11 mouse cellular contexts compared by ENCODE assay signal in the genomic region with DNA sequence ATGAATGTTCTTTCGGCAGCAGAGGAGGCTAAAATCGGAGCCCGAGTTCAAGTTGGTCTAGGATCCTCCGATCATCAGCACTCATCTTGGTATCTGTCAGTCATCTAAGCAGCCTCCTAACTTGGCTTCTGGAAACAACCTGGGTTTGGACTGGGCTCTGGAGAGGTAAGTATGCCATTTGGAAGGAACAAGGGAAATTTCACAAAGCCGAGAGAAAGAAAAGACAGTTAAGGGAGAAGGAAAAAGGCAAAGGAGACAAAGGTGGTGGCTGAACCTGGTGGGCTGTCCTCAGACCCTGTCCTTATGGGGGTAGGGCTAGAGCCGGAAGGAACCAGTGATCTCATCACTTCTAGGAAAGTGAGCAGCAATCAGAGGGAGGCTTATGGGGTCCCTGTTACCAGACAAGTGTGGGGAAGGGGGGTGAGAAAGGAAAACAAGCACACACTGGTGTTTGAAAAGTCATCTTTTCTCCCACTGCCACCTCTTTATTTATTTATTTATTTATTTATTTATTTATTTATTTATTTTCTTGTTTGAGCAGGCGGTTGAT.
DNase-seq lines count a peak whose midpoint lies in the region; ATAC-seq and TF ChIP-seq lines count a peak whose summit lies in the region.
"Had no signal": no experiment of that assay in that cellular context is flagged by ENCODE, and none has a peak within 500 bp of the region (broad histone marks: within the 10 kb centered on the region; RNA-seq: fewer than 3 reads in every experiment).

No protein-coding gene starts in this region.

- no peak for TF ChIP-seq CTCF in layer of hippocampus, adult 2 months (conservative IDR thresholded peaks at IDR 0.05)

- 0 out of 2 replicates have a peak overlapping the region, but pooled peaks have one; percentile 45 for H3K4me2 ChIP-seq in forebrain, embryonic 12.5 days
- peak overlapping the region; percentile 61 for H3K4me2 ChIP-seq in hindbrain, embryonic 15.5 days
- H3K4me2 ChIP-seq in neural tube, embryonic 11.5 days (ENCODE audit: low read depth), result no peak overlapping the region
- no peak overlapping the region for H3K4me2 ChIP-seq in intestine, embryonic 16.5 days (ENCODE audit: low read depth, low read length)

- no peak overlapping the region for H3K9ac ChIP-seq in forebrain, embryonic 12.5 days
- H3K9ac ChIP-seq in hindbrain, embryonic 15.5 days, result no peak overlapping the region
- peak overlapping the region; percentile 11; the same call in 1 of the 2 replicates for H3K9ac ChIP-seq in neural tube, embryonic 11.5 days (ENCODE audit: low read length)
- H3K9ac ChIP-seq in intestine, embryonic 16.5 days (ENCODE audit: low read depth, low read length), result no peak overlapping the region

- H3K36me3 ChIP-seq in forebrain, embryonic 12.5 days (replicated peaks), result peaks cover 6% of the 10 kb centered on the region; the same call in 1 of the 2 replicates
- H3K36me3 ChIP-seq in hindbrain, embryonic 15.5 days, result no peaks in the 10 kb centered on the region
- no peaks in the 10 kb centered on the region for H3K36me3 ChIP-seq in neural tube, embryonic 11.5 days (ENCODE audit: control insufficient read depth, insufficient read depth, low read length)
- no peaks in the 10 kb centered on the region for H3K36me3 ChIP-seq in intestine, embryonic 16.5 days (ENCODE audit: control insufficient read depth, insufficient read depth, low read length)

- peak overlapping the region; percentile 85 for H3K27ac ChIP-seq in layer of hippocampus, adult 2 months
- no peak overlapping the region for H3K27ac ChIP-seq in forebrain, embryonic 12.5 days
- H3K27ac ChIP-seq in hindbrain, embryonic 15.5 days (replicated peaks), result peak overlapping the region; percentile 66
- H3K27ac ChIP-seq in neural tube, embryonic 11.5 days (ENCODE audit: low read depth, low read length), result no peak overlapping the region
- H3K27ac ChIP-seq in intestine, embryonic 16.5 days (ENCODE audit: low read length), result no peak overlapping the region

- H3K4me3 ChIP-seq in layer of hippocampus, adult 2 months, result peak overlapping the region; percentile 53; the same call in 1 of the 2 replicates
- H3K4me3 ChIP-seq in forebrain, embryonic 12.5 days (replicated peaks), result no peak overlapping the region
- no peak overlapping the region; the same call in 1 of the 2 replicates for H3K4me3 ChIP-seq in hindbrain, embryonic 15.5 days
- no peak overlapping the region for H3K4me3 ChIP-seq in neural tube, embryonic 11.5 days (ENCODE audit: low read depth, low read length)
- H3K4me3 ChIP-seq in intestine, embryonic 16.5 days (ENCODE audit: low read length), result no peak overlapping the region
- H3K4me3 ChIP-seq: erythroblast, embryonic 14.5 days had no signal

- no peak for DNase-seq in layer of hippocampus, adult 2 months (ENCODE audit: low spot score in 2 of 2)
- DNase-seq in layer of hippocampus, adult 9-10 months (ENCODE audit: low spot score), result no peak
- no peak for DNase-seq in neural tube, embryonic 11.5 days (ENCODE audit: low spot score)
- no peak for DNase-seq in gastrocnemius, adult 8-10 months (ENCODE audit: low spot score in 2 of 2)
- no peak for DNase-seq in lung, postnatal 14 days
- DNase-seq: adrenal gland, adult 2 months; cerebellum, adult 11 months had no signal

- WGBS in forebrain, embryonic 12.5 days, result 39% methylated on average over 7 of the region's 7 CpGs
- 38% methylated on average over 7 of the region's 7 CpGs for WGBS in hindbrain, embryonic 15.5 days
- 39% methylated on average over 7 of the region's 7 CpGs for WGBS in neural tube, embryonic 11.5 days
- 47% methylated on average over 7 of the region's 7 CpGs for WGBS in intestine, embryonic 16.5 days

- H3K4me1 ChIP-seq in forebrain, embryonic 12.5 days, result peaks cover 44% of the 10 kb centered on the region
- peaks cover 41% of the 10 kb centered on the region for H3K4me1 ChIP-seq in hindbrain, embryonic 15.5 days (replicated peaks)
- H3K4me1 ChIP-seq in neural tube, embryonic 11.5 days (ENCODE audit: control insufficient read depth, insufficient read depth, low read length), result peaks cover 24% of the 10 kb centered on the region; the same call in 1 of the 2 replicates
- H3K4me1 ChIP-seq in intestine, embryonic 16.5 days (ENCODE audit: control insufficient read depth, insufficient read depth, low read length), result peaks cover 8% of the 10 kb centered on the region; the same call in 1 of the 2 replicates

- no peak for ATAC-seq in forebrain, embryonic 12.5 days (ENCODE audit: low FRiP score)
- ATAC-seq in hindbrain, embryonic 15.5 days (ENCODE audit: low FRiP score, low read depth), result no peak
- no peak for ATAC-seq in neural tube, embryonic 11.5 days (ENCODE audit: insufficient read depth, low FRiP score, low TSS enrichment)
- no peak for ATAC-seq in intestine, embryonic 16.5 days

- no peaks in the 10 kb centered on the region for H3K9me3 ChIP-seq in forebrain, embryonic 12.5 days
- H3K9me3 ChIP-seq in hindbrain, embryonic 15.5 days, result no peaks in the 10 kb centered on the region
- no peaks in the 10 kb centered on the region for H3K9me3 ChIP-seq in neural tube, embryonic 11.5 days (ENCODE audit: control insufficient read depth, low read length)
- no peaks in the 10 kb centered on the region for H3K9me3 ChIP-seq in intestine, embryonic 16.5 days (ENCODE audit: control insufficient read depth, low read length)

- H3K27me3 ChIP-seq in forebrain, embryonic 12.5 days, result peaks cover 12% of the 10 kb centered on the region; the same call in 1 of the 2 replicates
- H3K27me3 ChIP-seq in hindbrain, embryonic 15.5 days, result no peaks in the 10 kb centered on the region
- H3K27me3 ChIP-seq in neural tube, embryonic 11.5 days (ENCODE audit: control insufficient read depth, insufficient read depth, low read length), result 0 out of 2 replicates have a peak, but pooled peaks cover 2% of the 10 kb centered on the region
- no peaks in the 10 kb centered on the region for H3K27me3 ChIP-seq in intestine, embryonic 16.5 days (replicated peaks; ENCODE audit: control insufficient read depth, insufficient read depth, low read length)

Comparison
In these comparisons a context has a peak if more than half of its experiments do, and no peak if none do; other contexts are left out.
1. H3K27ac ChIP-seq: peak in layer of hippocampus, adult 2 months (single experiment) and hindbrain, embryonic 15.5 days (single experiment); none in forebrain, embryonic 12.5 days (single experiment), neural tube, embryonic 11.5 days (single experiment) and intestine, embryonic 16.5 days (single experiment).
2. H3K4me2 ChIP-seq: peak in forebrain, embryonic 12.5 days (single experiment) and hindbrain, embryonic 15.5 days (single experiment); none in neural tube, embryonic 11.5 days (single experiment) and intestine, embryonic 16.5 days (single experiment).